Mouse (Mus musculus): Measurements from ENCODE around the gene Kif1bp. TPM values are rescaled to one million over a fixed set of nuclear protein-coding genes. Genes with fewer than 3 reads are reported as not detected.

Gene Kif1bp
- total RNA-seq, 2 experiments from 2014 or later = 140 to 143 TPM

DNA sequence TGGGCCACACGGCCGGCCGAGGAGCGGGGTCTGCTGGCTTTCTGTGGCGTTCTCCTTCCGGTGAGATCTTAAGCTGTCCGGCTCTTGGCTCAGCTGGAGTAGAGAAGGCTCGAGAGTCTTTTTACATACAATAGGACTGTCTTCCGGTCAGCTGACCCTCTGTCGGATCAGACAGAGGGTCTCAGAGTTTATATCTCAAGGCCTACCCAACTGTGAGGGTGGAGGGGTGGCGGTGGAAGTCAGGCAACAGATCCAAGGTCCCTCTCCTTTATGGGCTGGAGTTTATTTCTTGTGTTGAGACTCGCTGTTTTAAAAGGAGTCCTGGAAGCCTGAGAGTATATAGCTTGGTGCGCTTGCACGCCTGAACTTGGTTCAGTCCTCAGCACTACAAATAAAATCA is 50.9 kb downstream of the Kif1bp start, which contains the start of gene Srgn:
TSS of gene Srgn (minus strand) at position 101 of the 400 bp plus-strand sequence.
- intact Hi-C loops (cut with DNase I) = no loop called here
- no peak for DNase-seq (ENCODE audit: extremely low spot score in 1 of 2, low spot score in 2 of 2)

DNA sequence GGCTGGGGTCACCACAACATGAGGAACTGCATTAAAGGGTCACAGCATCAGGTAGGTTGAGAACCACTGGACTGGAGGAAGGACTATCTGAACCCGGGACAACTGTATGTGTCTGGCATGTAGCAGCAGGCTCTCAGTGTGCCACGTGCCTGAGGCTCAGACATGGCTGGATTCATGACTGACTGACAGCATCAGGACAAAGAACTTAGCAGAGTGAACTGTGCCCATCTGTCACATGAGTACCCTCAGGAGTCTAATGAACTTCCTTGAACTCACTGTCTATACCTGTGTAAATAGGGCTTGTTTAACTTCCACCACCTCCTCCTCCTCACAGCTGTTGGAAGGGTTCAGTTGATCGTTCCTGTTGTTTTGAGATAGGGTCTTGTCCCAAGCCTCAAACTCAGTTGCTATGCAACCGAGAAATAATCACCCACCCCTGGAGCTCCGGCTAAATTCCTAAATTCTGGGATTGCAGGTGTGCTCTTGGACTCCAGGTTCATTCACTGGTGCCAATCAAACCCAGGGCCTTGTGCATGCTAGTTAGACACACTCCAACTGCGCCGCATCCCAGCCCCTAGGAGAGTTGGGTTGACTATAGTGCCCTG is 55.8 kb downstream of the Kif1bp start:
- no peak for DNase-seq (ENCODE audit: extremely low spot score in 1 of 2, low spot score in 2 of 2)
- intact Hi-C loops (cut with DNase I) = no loop called here

DNA sequence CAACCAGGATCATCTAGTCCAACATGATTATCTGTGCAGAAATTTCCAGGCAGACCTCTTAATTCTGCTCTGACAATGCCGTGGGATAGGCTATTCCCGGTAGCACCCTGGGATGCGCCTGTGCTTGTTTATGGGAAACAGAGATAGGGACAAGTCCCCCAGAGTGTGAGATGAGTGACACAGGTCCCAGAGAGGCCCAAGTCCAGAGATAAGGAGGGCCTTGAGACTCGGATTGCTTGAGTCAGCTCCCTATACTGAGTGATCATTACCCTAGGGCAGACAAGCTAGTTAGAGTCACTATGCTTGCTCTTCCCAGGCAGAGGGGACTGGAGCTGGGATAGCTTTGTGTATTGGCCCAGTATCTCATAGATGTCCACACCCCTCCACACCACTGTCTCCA is 56.5 kb downstream of the Kif1bp start:
- intact Hi-C loops (cut with DNase I) = no loop called here
- no peak for DNase-seq (ENCODE audit: extremely low spot score in 1 of 2, low spot score in 2 of 2)

DNA sequence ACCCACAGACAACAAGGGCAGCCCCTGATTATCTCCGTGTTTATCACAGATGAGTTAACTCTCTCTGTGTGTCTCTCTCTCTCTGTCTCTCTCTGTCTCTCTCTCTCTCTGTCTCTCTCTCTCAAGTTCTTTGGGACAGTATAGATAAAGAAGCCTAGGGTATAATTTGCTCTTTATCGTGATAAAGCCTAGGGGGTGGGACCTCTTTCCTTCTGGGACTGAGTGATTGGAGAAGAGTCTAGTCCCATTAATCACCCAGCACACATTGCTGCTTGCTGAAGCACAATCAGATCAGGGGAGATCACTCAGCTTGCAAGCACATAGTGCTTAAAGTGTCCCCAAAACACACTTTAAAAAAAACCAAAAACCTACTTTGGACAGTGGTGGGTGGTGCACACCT is 57.3 kb downstream of the Kif1bp start:
- intact Hi-C loops (cut with DNase I) = no loop called here
- DNase-seq (ENCODE audit: extremely low spot score in 1 of 2, low spot score in 2 of 2) = no peak

DNA sequence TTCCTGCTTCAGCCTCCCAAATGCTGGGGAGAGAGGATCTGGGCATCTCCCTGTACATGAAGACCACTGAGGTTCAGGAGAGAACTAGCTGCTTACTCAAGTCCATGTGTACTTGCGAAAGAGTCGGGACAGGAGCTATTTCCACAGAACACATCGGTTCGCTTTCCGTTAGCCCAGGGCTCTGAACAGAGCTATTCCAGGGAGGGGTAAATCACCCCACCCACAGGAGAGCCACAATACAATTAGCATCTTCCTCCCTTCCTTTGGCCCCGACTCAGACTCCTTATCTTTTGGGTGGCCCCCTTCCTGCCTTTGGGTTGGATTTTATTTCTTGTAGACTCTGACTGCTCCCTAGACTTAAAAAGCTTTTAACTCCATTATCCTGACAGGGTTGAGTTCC is 60.7 kb downstream of the Kif1bp start:
- intact Hi-C loops (cut with DNase I) = no loop called here
- no peak for DNase-seq (ENCODE audit: extremely low spot score in 1 of 2, low spot score in 2 of 2)

DNA sequence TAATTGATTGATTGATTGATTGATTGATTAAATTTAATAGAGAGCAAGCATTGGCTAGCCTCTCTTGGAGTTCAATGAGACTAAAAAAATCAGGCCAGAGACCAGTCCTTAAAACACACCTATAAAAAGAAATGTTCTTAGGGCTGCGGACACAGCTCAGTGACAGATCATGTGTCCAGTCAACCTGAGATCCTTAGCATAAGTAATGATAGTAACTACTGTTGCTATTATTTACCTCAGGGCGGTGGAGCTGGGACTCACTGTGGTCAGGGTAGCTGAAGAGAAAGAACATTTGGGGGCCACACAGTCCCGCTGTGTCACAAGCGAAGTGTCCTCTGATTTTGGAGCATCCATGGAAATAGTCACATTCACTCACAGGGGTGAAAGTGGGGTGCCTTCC is 65.4 kb downstream of the Kif1bp start:
- intact Hi-C loops (cut with DNase I) = no loop called here
- DNase-seq (ENCODE audit: extremely low spot score in 1 of 2, low spot score in 2 of 2) = no peak

DNA sequence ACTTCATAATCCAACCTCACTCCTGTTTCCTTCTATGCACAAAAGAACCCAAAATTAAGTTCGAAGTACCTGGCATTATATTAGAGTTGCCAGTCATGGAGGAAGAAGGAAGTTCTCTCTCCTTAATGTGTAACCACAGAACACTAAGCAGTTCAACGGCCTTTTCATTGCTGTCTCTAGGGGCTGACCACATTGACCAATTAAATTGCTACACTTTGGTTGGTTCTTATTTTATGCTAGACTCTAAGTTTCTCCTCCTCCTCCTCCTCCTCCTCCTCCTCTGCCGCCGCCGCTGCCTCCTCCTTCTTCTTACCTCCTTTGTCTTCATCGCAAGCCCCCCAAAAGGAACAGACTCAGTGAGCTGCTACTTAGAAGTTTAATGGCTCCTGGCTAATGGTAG is 66.7 kb downstream of the Kif1bp start:
- DNase-seq (ENCODE audit: extremely low spot score in 1 of 2, low spot score in 2 of 2) = no peak
- intact Hi-C loops (cut with DNase I) = no loop called here

DNA sequence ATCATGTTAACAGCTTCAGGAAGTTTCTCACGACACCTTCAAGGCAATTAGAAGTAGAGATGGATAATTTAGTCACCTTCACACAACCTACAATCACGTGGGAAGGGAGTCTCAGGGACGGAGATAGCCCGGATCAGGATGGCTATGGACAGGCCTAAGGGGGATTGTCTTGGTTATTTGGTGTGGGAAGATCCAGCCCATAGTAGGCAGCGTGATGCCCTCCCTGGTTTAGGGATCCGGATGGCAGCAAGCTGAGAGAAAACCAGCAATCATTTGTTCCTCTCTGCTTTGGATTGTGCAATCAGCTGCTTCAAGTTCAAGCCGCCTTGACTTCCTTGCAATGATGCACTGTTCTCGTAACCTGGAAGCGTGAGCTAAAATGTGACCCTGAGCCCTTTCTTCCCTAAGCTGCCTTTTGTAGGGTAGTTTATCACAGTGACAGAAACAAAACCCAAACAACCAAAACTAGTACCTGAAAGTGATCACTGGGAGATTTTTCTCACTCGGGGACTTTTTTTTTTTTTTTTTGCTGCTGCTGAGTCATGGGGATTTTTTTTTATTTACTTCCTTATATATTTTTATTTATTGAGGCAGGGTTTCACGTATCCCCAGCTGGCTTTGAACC is 69.1 kb downstream of the Kif1bp start:
- intact Hi-C loops (cut with DNase I) = no loop called here
- no peak for DNase-seq (ENCODE audit: extremely low spot score in 1 of 2, low spot score in 2 of 2)

DNA sequence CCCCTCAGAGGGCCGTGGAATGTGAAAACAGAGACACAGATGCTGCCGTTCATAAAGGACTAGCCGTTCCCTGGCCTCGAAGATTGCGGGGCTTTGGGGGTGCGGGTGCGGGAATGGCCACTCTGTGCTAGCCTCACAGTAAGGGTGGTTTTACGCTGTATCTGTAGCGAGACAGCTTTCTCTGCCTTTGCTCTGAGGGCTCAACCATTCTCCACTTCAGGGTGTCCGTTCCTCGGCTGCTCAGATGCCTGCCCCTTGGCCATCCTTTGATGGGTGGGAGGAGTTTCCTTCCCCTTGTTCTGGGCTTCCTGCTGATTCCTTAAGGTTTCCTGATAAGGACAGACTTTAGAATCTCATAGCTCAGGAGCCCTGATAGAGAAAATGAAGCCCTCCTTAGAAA is 69.8 kb downstream of the Kif1bp start:
- intact Hi-C loops (cut with DNase I) = no loop called here
- peak in 1 of 2 experiments; percentile 59 for DNase-seq (ENCODE audit: extremely low spot score in 1 of 2, low spot score in 2 of 2)

DNA sequence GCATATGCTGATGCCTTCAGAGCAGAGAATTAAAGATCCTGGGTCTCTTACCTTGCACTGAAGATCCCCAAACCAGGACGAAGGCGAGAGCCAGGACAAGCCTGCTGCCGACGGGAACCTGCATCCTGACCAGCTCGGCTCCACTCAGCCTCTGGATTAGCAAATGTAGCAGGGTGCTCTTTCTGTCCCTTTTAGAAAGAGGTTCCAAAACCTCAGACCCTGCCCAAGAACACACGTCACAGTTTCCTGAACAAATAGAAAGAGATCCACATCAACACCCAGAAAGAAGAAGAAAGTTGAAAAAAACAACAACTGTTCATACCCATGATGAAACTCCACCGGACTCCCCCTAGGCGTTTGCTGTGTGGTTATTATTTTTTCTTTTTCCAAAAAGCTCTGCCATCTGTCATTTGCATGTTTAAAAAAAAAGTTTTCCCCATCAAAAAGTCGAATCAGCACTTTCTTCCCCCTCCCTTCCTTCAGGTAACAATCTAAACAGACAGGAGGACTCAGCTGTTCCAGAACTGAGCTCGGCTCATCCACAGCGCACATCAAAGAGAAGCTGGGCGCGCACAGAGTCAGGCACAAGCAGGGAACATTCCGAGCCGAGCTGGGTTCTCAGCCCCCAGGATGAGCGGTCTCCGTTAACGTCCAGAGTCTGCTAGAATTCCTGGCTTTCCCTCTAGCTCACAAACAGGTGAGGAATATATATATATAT is 70.5 kb downstream of the Kif1bp start:
- intact Hi-C loops (cut with DNase I) = no loop called here
- DNase-seq (ENCODE audit: extremely low spot score in 1 of 2, low spot score in 2 of 2) = peak in 1 of 2 experiments; percentile 41

DNA sequence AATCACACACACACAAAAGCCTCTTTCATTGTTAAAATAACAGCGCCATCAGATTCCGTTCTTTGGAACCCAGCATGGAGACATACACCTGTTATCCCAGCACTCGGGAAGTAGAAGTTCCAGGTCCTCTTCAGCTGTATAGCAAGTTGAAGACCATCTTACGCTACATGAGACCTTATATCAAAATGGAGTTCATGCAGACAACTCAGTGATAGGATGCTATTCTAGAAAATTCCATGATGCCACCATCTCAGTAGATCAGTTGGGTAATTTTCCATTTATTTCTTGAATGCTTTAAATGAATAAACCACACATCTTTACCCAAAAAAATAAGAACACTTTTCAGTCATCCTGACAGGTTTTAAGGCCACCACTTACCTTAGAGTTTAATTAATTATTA is 71.2 kb downstream of the Kif1bp start:
- DNase-seq (ENCODE audit: extremely low spot score in 1 of 2, low spot score in 2 of 2) = no peak
- intact Hi-C loops (cut with DNase I) = no loop called here

DNA sequence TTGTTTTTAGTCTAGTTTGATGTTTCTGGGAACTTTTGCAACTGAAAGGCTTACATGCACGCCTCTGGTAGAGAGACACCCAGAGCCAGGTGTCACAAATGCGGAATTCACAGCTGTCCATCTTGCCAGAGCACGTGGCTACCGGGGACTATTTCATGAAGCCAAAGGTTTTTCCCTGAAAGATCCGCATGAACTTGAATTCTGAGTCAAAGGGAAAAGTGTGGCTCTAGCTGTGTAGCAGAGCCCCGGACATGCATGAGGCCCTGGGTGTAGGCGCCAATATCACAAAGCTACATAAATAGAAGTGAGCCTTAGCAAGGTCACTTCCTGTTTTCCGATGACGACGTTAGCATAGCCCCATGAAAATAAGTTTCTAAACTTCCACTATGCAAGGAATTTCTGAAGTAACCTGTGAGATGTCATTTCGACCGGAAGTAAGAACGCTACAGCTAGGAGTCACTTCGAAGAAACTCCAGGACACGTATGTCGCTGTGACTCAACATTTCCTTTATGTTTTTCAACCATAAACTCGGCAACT is 72.2 kb downstream of the Kif1bp start:
- no peak for DNase-seq (ENCODE audit: extremely low spot score in 1 of 2, low spot score in 2 of 2)
- intact Hi-C loops (cut with DNase I) = no loop called here

DNA sequence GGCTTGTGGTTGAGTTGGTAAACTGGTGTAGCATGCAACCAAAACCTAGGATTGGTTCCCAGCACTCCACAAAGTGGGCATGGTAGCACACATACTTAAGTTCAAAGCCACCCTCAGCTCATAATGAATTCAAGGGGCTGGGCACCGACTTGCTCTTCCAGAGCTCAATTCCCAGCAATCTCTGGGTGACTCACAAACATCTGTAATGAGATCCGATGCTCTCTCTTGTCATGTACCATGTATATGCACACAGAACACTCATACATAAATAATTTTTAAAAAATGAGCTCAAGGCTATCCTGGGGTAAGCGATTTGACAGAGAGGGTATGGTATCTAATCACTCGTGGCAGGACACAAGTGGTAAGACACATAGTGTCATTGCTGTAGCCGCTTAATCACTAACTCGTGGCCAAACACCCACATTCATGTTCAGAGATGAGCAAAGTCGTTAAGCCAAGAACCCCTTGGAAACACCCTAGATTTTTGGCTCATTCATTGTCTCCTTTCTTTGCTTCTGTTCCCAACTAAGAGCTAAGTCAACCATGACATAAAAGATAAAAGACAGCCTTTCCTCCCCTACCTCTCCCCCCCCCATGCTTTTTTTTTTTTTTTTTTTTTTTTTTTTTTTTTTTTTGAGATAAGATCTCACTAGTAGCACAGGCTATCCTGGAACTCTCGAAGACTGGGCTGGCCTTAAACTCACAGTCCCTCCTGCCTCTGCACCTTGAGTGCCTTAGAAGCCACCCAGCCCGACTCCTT is 72.9 kb downstream of the Kif1bp start:
- intact Hi-C loops (cut with DNase I) = no loop called here
- DNase-seq (ENCODE audit: extremely low spot score in 1 of 2, low spot score in 2 of 2) = no peak

DNA sequence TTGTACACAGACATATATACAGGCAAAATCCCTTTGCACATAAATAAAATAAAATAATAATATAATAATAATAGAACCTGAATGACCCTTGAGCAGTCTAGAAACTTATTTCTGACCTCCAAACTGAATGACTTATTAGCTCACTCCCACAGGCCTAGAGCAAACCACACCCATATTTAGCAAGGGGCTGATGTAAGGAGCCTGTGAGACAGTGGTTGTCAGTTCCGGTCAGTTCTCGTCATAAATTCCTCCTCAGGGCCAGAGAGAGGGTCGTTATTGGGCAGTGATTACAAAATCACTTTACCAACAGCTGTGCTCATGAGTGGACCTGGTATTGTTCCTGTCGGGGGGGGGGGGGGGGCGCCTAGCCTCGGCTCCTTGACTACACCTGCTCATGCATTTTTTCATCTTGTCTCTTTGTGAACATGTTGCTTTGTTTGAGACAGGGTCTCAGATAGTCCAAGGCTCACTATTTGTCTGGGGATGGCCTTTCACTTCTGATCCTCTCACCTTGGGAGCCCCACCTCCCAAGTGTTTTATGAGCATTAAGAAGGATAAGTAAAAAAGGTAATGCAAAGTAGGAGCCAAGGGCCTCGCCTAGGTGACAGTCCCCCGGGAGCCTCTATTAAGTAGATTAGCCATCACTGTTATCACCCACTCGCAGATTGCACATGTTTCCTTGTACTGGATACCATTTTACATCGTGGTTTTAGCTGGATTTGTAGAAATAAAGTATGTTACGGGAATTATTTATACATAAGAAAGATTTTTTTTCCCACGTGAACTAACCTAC is 74.2 kb downstream of the Kif1bp start:
- intact Hi-C loops (cut with DNase I) = no loop called here
- DNase-seq (ENCODE audit: extremely low spot score in 1 of 2, low spot score in 2 of 2) = no peak

DNA sequence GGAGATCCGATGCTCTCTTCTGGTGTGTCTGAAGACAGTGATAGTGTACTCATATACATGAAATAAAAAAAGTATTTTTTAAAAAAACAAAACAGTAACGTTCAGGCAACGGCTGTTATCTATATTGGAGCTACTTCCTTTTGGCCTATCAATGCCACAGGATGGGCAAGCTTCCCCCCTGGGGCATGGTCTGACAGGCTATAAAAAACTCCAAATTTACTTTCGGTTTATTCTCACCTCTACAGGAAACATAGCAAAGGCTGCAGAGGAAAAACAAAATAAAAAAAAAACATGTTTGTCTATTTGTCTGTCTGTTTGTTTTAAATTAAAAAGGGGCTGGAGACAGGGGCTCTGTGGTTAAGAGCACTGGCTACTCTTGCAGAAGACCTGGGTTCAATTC is 74.9 kb downstream of the Kif1bp start:
- intact Hi-C loops (cut with DNase I) = no loop called here

DNA sequence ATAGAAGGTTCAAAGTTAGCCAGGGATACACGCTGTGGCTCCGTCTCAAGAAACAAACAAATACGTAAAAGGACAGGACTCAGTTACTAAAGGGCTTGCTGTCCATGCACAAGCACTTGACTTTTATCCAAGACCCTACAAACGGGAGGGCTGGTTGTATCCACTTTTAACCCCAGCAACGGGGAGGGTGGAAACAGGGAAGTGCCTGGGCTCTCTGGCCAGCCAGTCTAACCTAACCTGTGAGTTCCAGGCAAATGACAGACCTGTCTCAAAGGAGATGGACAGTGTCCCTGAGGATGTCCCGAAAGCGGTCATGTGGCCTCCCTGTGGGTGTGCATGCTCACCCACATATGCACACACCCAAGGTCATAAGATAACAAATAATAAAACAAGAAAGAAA is 76.3 kb downstream of the Kif1bp start:
- no peak for DNase-seq (ENCODE audit: extremely low spot score in 1 of 2, low spot score in 2 of 2)
- intact Hi-C loops (cut with DNase I) = loop anchor here (2.0 kb wide), 1 partner anchor 43 kb away; no protein-coding TSS in a partner anchor

More for the DNA sequence above, 74.9 kb downstream of the Kif1bp start:
- DNase-seq (ENCODE audit: extremely low spot score in 1 of 2, low spot score in 2 of 2) = no peak

DNA sequence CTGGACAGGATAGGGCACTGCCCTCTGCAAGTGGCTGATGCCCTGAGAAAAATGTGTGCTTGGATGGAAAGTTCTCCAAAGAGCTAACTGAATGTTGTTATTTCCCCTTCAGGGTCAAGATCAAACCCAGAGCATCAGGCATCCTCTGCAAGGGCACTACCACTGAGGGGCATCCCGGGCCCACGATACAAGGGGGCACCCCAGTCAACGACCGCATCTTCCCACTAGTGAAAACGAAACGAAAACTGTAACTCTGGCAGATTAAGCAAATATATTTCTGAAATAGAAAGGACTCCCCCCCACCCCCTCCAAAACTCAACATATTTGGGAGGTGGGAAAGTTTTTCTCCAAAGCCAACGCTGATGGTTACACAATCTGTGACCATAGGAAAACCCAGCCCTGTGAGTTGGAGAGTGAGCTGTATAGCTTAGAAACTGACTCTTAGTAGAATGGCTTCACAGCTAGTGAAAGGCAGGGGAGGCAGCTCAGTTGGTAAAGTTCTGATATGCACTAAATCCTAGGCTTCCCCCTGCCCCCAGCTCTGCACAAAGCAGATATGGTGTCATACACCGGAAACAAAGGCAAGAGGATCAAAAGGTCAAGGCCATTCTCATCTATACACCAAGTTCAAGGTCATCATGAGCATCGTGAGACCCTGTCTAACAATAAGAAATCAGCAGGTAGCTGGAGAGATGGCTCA is 77.2 kb downstream of the Kif1bp start:
- intact Hi-C loops (cut with DNase I) = loop anchor here (2.0 kb wide), 1 partner anchor 44 kb away; no protein-coding TSS in a partner anchor
- DNase-seq (ENCODE audit: extremely low spot score in 1 of 2, low spot score in 2 of 2) = no peak
